In the genomic region with DNA sequence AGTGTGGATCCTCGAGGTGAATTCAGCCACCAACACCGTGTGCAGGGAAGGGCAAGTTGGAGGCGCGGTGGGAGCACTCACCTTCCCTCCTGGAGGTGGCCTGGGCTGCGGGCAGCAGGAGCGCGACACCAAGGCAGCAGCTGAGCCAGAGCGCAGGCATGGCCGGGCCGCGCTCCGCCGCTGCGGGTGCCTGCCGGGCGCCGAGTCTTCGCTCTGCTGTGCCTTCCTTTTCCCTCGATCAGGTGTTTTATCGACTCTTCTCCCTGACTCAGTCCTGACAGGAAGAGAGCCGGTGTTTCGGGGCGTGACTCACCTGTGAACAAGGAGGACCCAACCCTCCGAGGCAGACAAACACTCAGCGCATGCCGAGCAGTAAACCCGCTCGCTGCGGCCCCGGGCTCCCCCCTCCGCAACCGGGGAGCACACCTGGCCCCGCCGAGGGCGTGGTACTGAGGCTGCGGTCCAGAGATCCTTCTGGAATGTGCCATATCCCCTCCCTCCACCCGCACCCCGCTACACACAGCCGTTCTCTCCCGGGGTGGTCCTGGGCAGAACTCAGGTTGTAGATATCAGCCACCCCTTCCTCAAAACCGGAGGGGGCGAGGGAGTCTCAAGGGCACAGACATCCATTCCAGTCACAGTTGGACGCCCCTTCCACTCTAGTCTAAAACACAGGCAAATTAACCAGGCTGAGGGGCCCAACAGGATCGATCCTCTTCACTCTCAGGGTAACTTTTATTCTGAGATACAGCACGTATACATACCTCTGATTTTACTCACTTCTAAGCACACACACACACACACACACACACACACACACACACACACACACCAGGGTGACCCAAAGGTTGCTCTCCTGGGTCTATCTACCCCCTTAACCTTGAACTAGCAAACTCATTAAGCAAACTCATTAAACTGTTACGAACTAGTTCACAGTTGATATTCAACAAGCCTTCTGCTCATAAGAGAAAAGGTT, we compare ENCODE assay signal across 8 mouse cellular contexts. TPM values are rescaled to one million over a fixed set of nuclear protein-coding genes. Genes with fewer than 3 reads are reported as not detected.
DNase-seq lines count a peak whose midpoint lies in the region; ATAC-seq and TF ChIP-seq lines count a peak whose summit lies in the region.

A gene (minus strand): TSS at position 620 of the 976 bp plus-strand sequence.

- peak within 1 kb of the TSS; percentile 71; the same call in 1 of the 2 replicates for H3K27ac ChIP-seq in embryonic facial prominence, embryonic 10.5 days (replicated peaks)
- no peak within 1 kb of the TSS for H3K27ac ChIP-seq in hindbrain, embryonic 14.5 days
- no peak within 1 kb of the TSS for H3K27ac ChIP-seq in limb, embryonic 14.5 days (replicated peaks; ENCODE audit: low read depth, low read length)
- H3K27ac ChIP-seq in midbrain, postnatal 0 days (ENCODE audit: low read depth, low read length): no peak within 1 kb of the TSS

- H3K9ac ChIP-seq in hindbrain, embryonic 14.5 days: peak within 1 kb of the TSS; percentile 62
- H3K9ac ChIP-seq in limb, embryonic 14.5 days (ENCODE audit: low read depth, low read length, severe bottlenecking): peak within 1 kb of the TSS; percentile 41
- peak within 1 kb of the TSS; percentile 65 for H3K9ac ChIP-seq in midbrain, postnatal 0 days (replicated peaks; ENCODE audit: low read length, poor library complexity, severe bottlenecking)

- TF ChIP-seq POLR2A in limb, embryonic 14.5 days (IDR thresholded peaks at IDR 0.05; ENCODE audit: borderline replicate concordance, extremely low read depth, insufficient read depth, insufficient read length): no peak

- no peak for TF ChIP-seq CTCF in midbrain, postnatal 0 days (IDR thresholded peaks at IDR 0.05)

- 3% methylated on average over 46 of the region's 46 CpGs for WGBS in embryonic facial prominence, embryonic 10.5 days
- WGBS in hindbrain, embryonic 14.5 days: 4% methylated on average over 46 of the region's 46 CpGs
- 3% methylated on average over 41 of the region's 46 CpGs for WGBS in limb, embryonic 14.5 days
- WGBS in midbrain, postnatal 0 days: 4% methylated on average over 45 of the region's 46 CpGs

- no peaks in the 10 kb centered on the region for H3K9me3 ChIP-seq in embryonic facial prominence, embryonic 10.5 days
- H3K9me3 ChIP-seq in hindbrain, embryonic 14.5 days (ENCODE audit: control insufficient read depth, low read length): no peaks in the 10 kb centered on the region
- no peaks in the 10 kb centered on the region for H3K9me3 ChIP-seq in limb, embryonic 14.5 days (ENCODE audit: control insufficient read depth, low read length)
- no peaks in the 10 kb centered on the region for H3K9me3 ChIP-seq in midbrain, postnatal 0 days (ENCODE audit: low read length)

- peak; percentile 48; the same call in 1 of the 2 replicates for ATAC-seq in hindbrain, embryonic 14.5 days (ENCODE audit: low FRiP score)
- peak; percentile 30 for ATAC-seq in limb, embryonic 14.5 days (ENCODE audit: low FRiP score, low read depth)
- ATAC-seq in midbrain, postnatal 0 days (ENCODE audit: low FRiP score): peak; percentile 69

- peak within 1 kb of the TSS; percentile 62 for H3K4me3 ChIP-seq in embryonic facial prominence, embryonic 10.5 days
- H3K4me3 ChIP-seq in hindbrain, embryonic 14.5 days (replicated peaks; ENCODE audit: low read length): peak within 1 kb of the TSS; percentile 45
- H3K4me3 ChIP-seq in limb, embryonic 14.5 days (replicated peaks; ENCODE audit: low read length): peak within 1 kb of the TSS; percentile 45
- peak within 1 kb of the TSS; percentile 50 for H3K4me3 ChIP-seq in midbrain, postnatal 0 days (ENCODE audit: low read depth, low read length)

- H3K4me2 ChIP-seq in hindbrain, embryonic 14.5 days (replicated peaks): peak within 1 kb of the TSS; percentile 93
- peak within 1 kb of the TSS; percentile 84 for H3K4me2 ChIP-seq in limb, embryonic 14.5 days (replicated peaks; ENCODE audit: low read depth, low read length, severe bottlenecking)
- H3K4me2 ChIP-seq in midbrain, postnatal 0 days (ENCODE audit: low read depth, low read length, poor library complexity, severe bottlenecking): peak within 1 kb of the TSS; percentile 93

- H3K36me3 ChIP-seq in embryonic facial prominence, embryonic 10.5 days (replicated peaks): no peaks in the 10 kb centered on the region
- no peaks in the 10 kb centered on the region for H3K36me3 ChIP-seq in hindbrain, embryonic 14.5 days (replicated peaks; ENCODE audit: control insufficient read depth, insufficient read depth)
- no peaks in the 10 kb centered on the region for H3K36me3 ChIP-seq in limb, embryonic 14.5 days (ENCODE audit: control insufficient read depth, insufficient read depth, low read length)
- no peaks in the 10 kb centered on the region for H3K36me3 ChIP-seq in midbrain, postnatal 0 days (ENCODE audit: insufficient read depth, low read length)

- peak; percentile 43 for DNase-seq in right cerebral cortex, postnatal 25 days
- no peak for DNase-seq in right cerebral cortex, postnatal 4 days
- peak; percentile 62 for DNase-seq in embryonic facial prominence, embryonic 10.5 days (ENCODE audit: low spot score)
- no peak for DNase-seq in hindbrain, embryonic 14.5 days (ENCODE audit: low spot score)
- no peak for DNase-seq in limb, embryonic 14.5 days (ENCODE audit: low spot score)
- DNase-seq in midbrain, postnatal 0 days (ENCODE audit: low spot score): peak; percentile 13
- no peak for DNase-seq in layer of hippocampus, postnatal 36 days
- no peak for DNase-seq in right cerebral cortex, postnatal 10 days (ENCODE audit: low spot score in 2 of 2)

- H3K4me1 ChIP-seq in embryonic facial prominence, embryonic 10.5 days: peaks cover 15% of the 10 kb centered on the region
- H3K4me1 ChIP-seq in hindbrain, embryonic 14.5 days (replicated peaks; ENCODE audit: control insufficient read depth, insufficient read depth, low read length): peaks cover 3% of the 10 kb centered on the region; the same call in 1 of the 2 replicates
- peaks cover 12% of the 10 kb centered on the region for H3K4me1 ChIP-seq in limb, embryonic 14.5 days (ENCODE audit: control insufficient read depth, insufficient read depth, low read length)
- H3K4me1 ChIP-seq in midbrain, postnatal 0 days (ENCODE audit: insufficient read depth, low read length): peaks cover 6% of the 10 kb centered on the region; the same call in 1 of the 2 replicates

- peaks cover 61% of the 10 kb centered on the region for H3K27me3 ChIP-seq in embryonic facial prominence, embryonic 10.5 days (replicated peaks; ENCODE audit: low read depth, poor library complexity, severe bottlenecking)
- peaks cover 32% of the 10 kb centered on the region for H3K27me3 ChIP-seq in hindbrain, embryonic 14.5 days (ENCODE audit: control insufficient read depth, insufficient read depth, low read length)
- peaks cover 24% of the 10 kb centered on the region for H3K27me3 ChIP-seq in limb, embryonic 14.5 days (ENCODE audit: control insufficient read depth, insufficient read depth, low read length)
- 0 out of 2 replicates have a peak, but pooled peaks cover 4% of the 10 kb centered on the region for H3K27me3 ChIP-seq in midbrain, postnatal 0 days (ENCODE audit: insufficient read depth, low read length)

RNA-seq across cellular contexts. Expression of the gene that starts here (rescaled TPM):
- 6.2 and 6.6 TPM in 2 replicates for polyA plus RNA-seq in embryonic facial prominence, embryonic 10.5 days (2016; fragmentation: Nextera tagmentation; extraction: Ambion mirVana)
- polyA plus RNA-seq in hindbrain, embryonic 14.5 days (2014; fragmentation: Nextera tagmentation; extraction: Ambion mirVana): 1.8 and 2.0 TPM in 2 replicates
- 4.6 and 4.9 TPM in 2 replicates for polyA plus RNA-seq in limb, embryonic 14.5 days (2012; rRNA removed)
- 9.9 and 10.6 TPM in 2 replicates for polyA plus RNA-seq in limb, embryonic 14.5 days (2014; fragmentation: Nextera tagmentation; extraction: Ambion mirVana)
- total RNA-seq in midbrain, postnatal 0 days (2014; rRNA removed): 5.1 and 7.6 TPM in 2 replicates
- 4.8 and 5.0 TPM in 2 replicates for polyA plus RNA-seq in midbrain, postnatal 0 days (2015; fragmentation: Nextera tagmentation; extraction: Ambion mirVana)
- total RNA-seq in layer of hippocampus, postnatal 36 days (2021): 1 to 10 TPM; 1.6 to 2.1 TPM

Comparison
In these comparisons a context has a peak if more than half of its experiments do, and no peak if none do; other contexts are left out.
1. DNase-seq: peak in right cerebral cortex, postnatal 25 days (single experiment), embryonic facial prominence, embryonic 10.5 days (single experiment) and midbrain, postnatal 0 days (single experiment); none in right cerebral cortex, postnatal 4 days (single experiment), hindbrain, embryonic 14.5 days (single experiment), limb, embryonic 14.5 days (single experiment), layer of hippocampus, postnatal 36 days (0 of 2) and right cerebral cortex, postnatal 10 days (0 of 2).
2. Peak in every context shown above with its lines, with median percentiles within 50 percentile points of each other: H3K4me3 ChIP-seq, ATAC-seq, H3K4me2 ChIP-seq and H3K9ac ChIP-seq.